Mouse (Mus musculus) liver, adult 2 months (tissue): ENCODE measurements around the gene Nr4a1. TPM values are rescaled to one million over a fixed set of nuclear protein-coding genes. Genes with fewer than 3 reads are reported as not detected.
A peak's percentile ranks its signal among the peaks of the same experiment; 100 is the strongest.

Source experiments
- DNase-seq: peaks from one replicate; pipeline ENCODE4 v3.0.0-alpha.2; 2011; ENCODE audit warnings: low read depth, low spot score; ENCODE audit errors: extremely low read depth
- H3K27ac ChIP-seq: fragments of 200-500 bp; replicated peaks from 2 replicates; pipeline ENCODE4 v1.5.1; 2012; ENCODE audit warnings: low read depth, mild to moderate bottlenecking, control low read depth, inconsistent platforms, low read length; ENCODE audit not compliant: insufficient read depth
- H3K27me3 ChIP-seq: fragments of 200-500 bp; 2 replicates; pipeline ENCODE4 v1.6.1; 2012; ENCODE audit warnings: mild to moderate bottlenecking, moderate library complexity, low read length, inconsistent platforms; ENCODE audit not compliant: control insufficient read depth, insufficient read depth
- H3K36me3 ChIP-seq: fragments of 200-500 bp; 2 replicates; pipeline ENCODE4 v1.6.1; 2012; ENCODE audit warnings: low read length, inconsistent platforms; ENCODE audit not compliant: control insufficient read depth, insufficient read depth
- H3K4me1 ChIP-seq: fragments of 200-500 bp; 2 replicates; pipeline ENCODE4 v1.6.1; 2011; ENCODE audit warnings: low read length; ENCODE audit not compliant: control insufficient read depth, insufficient read depth
- H3K4me3 ChIP-seq: fragments of 200-500 bp; 2 replicates; pipeline ENCODE4 v1.5.1; 2011; ENCODE audit warnings: low read depth, mild to moderate bottlenecking, control low read depth, low read length, moderate library complexity; ENCODE audit not compliant: insufficient read depth
- H3K79me2 ChIP-seq: fragments of 200-500 bp; 2 replicates; pipeline ENCODE4 v1.6.1; 2012; ENCODE audit warnings: inconsistent platforms, mild to moderate bottlenecking, low read length, moderate library complexity; ENCODE audit not compliant: control insufficient read depth, insufficient read depth
- H3K9ac ChIP-seq: fragments of 200-500 bp; 2 replicates; pipeline ENCODE4 v1.6.1; 2012; ENCODE audit warnings: low read depth, mild to moderate bottlenecking, control low read depth, inconsistent platforms, low read length
- CTCF ChIP-seq: fragments of 200-500 bp; IDR thresholded peaks from 2 replicates; pipeline ENCODE4 v1.5.1; 2011; ENCODE audit warnings: low read depth, low read length, control low read depth
- POLR2A ChIP-seq: fragments of 200-500 bp; IDR thresholded peaks from 2 replicates; pipeline ENCODE4 v1.6.1; 2011; ENCODE audit warnings: low read length, control low read depth; ENCODE audit not compliant: insufficient read depth; ENCODE audit errors: extremely low read depth
- WGBS: fragments of 180-500 bp; shearing (Covaris S2); methylation state at CpG from one replicate; pipeline ENCODE4 v1.1.7; 2018; 5-methylcytosine and 5-hydroxymethylcytosine counted together
- polyA plus RNA-seq: library from polyadenylated mRNA; depleted of rRNA; stranded (reverse); fragments of >200 nt; gene quantifications from 2 replicates; pipeline ENCODE4 v1.2.3, GENCODE M21; 2012
- total RNA-seq: library from RNA; depleted of rRNA; stranded (reverse); fragments of >200 nt; gene quantifications from 2 replicates; pipeline ENCODE4 v1.2.3, GENCODE M21; 2014

Nr4a1 gene
- total and polyA plus RNA-seq, 2 experiments = 0.18 to 0.89 TPM

GRCm38 (mm10) chr15:101255842-101256462 is 1.9 kb downstream of the Nr4a1 start:
- DNase-seq = no peak
- 87% methylated on average over 7 of the region's 7 CpGs for WGBS
- Histone ChIP-seq H3K9ac (no peak overlapping the region), H3K27ac (no peak overlapping the region), H3K4me1 (peaks cover 6% of the 10 kb centered on the region), H3K79me2 (no peaks in the 10 kb centered on the region), H3K27me3 (no peaks in the 10 kb centered on the region), H3K36me3 (no peaks in the 10 kb centered on the region), H3K4me3 (no peak overlapping the region)
- TF ChIP-seq POLR2A = no peak
- no peak for TF ChIP-seq CTCF

DNA sequence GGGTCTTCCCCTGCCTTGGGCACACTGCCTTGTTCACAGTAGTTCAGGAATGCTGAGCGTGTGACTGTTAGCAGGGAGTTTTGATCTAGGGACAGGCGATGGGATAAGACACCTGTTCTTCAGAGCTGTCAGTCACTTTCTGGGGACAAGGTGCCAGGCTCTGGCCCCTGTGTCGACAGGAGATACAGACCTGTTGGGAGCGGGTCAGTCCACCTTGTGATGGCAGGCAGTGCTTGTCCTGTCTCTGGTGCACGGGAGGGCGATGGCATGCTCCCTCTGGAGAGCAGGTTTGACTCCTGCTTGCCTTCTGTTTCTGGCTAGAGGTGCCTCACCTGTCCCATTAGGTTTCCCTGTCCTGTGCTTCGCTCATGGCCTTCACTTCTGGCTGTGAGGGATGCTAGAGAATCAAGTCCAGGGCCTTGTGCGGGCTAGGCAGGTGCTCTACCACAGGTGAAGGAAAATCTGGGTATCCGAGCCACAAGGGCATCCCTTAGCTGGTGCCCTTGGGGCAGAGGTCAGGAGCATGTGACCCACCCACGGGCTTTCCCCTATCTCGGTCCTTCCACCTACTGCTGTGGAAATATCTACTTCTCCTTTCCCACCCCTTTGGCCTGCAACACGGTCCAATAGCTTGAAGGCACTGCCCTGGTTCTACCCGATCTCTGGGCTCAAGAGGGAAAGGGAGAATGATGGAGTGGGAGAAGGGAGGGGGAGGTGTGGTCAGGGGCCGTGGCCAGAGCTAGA is 2.6 kb downstream of the Nr4a1 start:
- H3K27me3 ChIP-seq = no peaks in the 10 kb centered on the region

GRCm38 (mm10) chr15:101258420-101258819 is 4.4 kb downstream of the Nr4a1 start:
- no peak overlapping the region for H3K9ac ChIP-seq
- DNase-seq = no peak
- H3K4me1 ChIP-seq = peaks cover 8% of the 10 kb centered on the region
- TF ChIP-seq POLR2A (no peak), CTCF (no peak)
- no peaks in the 10 kb centered on the region for H3K36me3 ChIP-seq
- H3K79me2 ChIP-seq = no peaks in the 10 kb centered on the region
- no peaks in the 10 kb centered on the region for H3K27me3 ChIP-seq
- 91% methylated on average over 11 of the region's 11 CpGs for WGBS
- no peak overlapping the region for H3K27ac ChIP-seq
- no peak overlapping the region for H3K4me3 ChIP-seq

More for the DNA sequence above, 2.6 kb downstream of the Nr4a1 start:
- no peak for DNase-seq
- TF ChIP-seq CTCF (no peak), POLR2A (no peak)
- 77% methylated on average over 14 of the region's 14 CpGs for WGBS
- Histone ChIP-seq H3K27ac (no peak overlapping the region), H3K4me1 (peaks cover 6% of the 10 kb centered on the region), H3K36me3 (no peaks in the 10 kb centered on the region), H3K79me2 (no peaks in the 10 kb centered on the region), H3K9ac (no peak overlapping the region), H3K4me3 (no peak overlapping the region)

DNA sequence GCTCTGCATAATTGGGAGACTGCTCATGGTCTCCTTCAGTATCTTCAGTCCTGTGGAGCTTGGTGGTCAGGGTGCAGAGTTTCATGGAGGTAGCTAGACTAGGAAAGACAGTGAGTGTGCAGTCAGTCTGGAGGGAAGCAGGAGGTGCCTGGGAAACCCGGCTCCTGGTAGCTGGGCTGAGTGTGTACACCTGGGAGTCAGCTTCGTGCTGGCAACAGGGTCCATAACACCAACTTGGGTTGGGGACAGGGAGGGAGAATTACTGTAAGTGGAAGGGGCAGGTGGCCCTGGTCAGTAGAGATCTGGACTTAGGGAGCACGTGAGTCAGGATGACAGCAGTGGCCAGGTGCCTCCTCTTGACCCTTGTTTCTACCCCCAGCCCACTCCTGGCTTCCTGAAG is 5.9 kb downstream of the Nr4a1 start:
- Histone ChIP-seq H3K79me2 (no peaks in the 10 kb centered on the region), H3K27ac (no peak overlapping the region; the same call in 1 of the 2 replicates), H3K9ac (no peak overlapping the region), H3K4me1 (peaks cover 6% of the 10 kb centered on the region; the same call in 1 of the 2 replicates), H3K36me3 (no peaks in the 10 kb centered on the region), H3K27me3 (no peaks in the 10 kb centered on the region), H3K4me3 (no peak overlapping the region)
- TF ChIP-seq POLR2A (no peak), CTCF (no peak)
- 64% methylated on average over 3 of the region's 3 CpGs for WGBS
- DNase-seq = no peak

GRCm38 (mm10) chr15:101260387-101260786 is 6.3 kb downstream of the Nr4a1 start:
- Histone ChIP-seq H3K36me3 (no peaks in the 10 kb centered on the region), H3K4me3 (no peak overlapping the region), H3K9ac (no peak overlapping the region), H3K27me3 (no peaks in the 10 kb centered on the region), H3K27ac (no peak overlapping the region; the same call in 1 of the 2 replicates), H3K4me1 (peaks cover 6% of the 10 kb centered on the region; the same call in 1 of the 2 replicates), H3K79me2 (no peaks in the 10 kb centered on the region)
- 27% methylated on average over 10 of the region's 10 CpGs for WGBS
- peak; percentile 88 for DNase-seq
- TF ChIP-seq CTCF (no peak), POLR2A (no peak)
